Mouse (Mus musculus) right cerebral cortex, postnatal 14 days (tissue): Measurements from ENCODE around the gene Grsf1.

Experiments used
- DNase-seq: peaks from one replicate; pipeline ENCODE4 v3.0.0; 2022

The Grsf1 gene

DNA sequence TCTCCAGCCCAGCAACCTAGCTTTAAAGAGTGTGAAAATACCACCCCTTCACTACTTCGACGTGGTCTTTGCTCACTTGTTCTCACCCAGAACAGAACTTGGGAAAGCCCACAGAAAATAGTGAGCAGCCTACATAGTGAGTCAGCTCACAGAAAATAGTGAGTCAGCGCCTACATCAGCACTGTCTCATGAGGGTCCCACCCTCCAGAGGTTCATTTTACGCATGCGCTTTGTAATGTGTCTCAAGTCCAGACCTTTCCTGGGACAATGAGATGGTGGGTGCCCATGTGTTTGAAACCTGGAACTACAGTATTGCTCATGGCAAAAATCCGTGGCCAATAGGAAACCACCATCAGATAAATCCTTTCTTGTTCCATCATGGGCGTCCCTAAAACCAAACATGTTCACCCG, 12.0 kb upstream of the Grsf1 start:
- DNase-seq: no peak

DNA sequence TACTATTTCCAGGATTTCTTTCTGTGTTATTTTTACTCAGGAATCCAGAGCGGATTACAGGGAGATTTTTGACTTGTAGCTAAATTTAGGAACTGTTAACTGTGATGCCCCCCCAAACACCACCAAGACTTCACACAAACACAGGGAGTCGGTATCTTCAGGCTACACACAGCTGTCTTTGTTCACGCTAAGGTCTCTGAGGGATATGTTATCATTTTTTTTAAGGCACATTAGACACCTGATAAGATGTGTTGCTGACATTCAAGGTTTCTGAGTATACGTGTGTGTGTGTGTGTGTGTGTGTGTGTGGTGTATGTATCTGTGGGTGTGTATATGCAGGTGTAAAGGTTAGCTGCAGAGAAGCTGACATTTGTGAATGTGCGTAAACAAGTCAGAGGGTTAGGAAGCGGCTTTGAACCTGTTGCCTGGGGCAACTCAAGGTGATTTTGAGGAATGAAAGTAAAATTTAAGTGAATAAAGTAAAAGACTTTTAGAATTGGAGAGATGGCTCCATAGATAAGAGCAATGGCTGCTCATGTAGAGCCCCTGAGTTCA, 9.9 kb upstream of the Grsf1 start:
- DNase-seq: no peak

DNA sequence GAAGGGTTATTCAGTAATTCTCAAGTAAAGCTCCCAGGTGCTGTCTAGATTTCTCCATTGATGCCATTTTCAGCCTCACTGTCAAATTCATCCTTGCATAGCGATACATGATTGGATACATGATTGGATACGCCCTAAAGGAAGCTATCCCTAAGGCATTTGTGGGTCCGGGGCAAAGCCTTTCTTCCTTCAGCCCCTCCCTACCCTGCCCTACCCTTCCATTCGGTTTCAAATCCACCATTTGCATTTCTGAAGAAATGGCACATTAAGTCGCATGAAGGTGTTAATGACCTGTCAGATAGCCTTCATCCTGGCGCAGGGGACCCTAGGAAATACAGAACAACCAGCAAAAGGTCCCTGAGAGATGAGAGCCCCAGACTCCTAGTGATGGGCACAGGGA, 9.3 kb upstream of the Grsf1 start:
- DNase-seq: no peak

DNA sequence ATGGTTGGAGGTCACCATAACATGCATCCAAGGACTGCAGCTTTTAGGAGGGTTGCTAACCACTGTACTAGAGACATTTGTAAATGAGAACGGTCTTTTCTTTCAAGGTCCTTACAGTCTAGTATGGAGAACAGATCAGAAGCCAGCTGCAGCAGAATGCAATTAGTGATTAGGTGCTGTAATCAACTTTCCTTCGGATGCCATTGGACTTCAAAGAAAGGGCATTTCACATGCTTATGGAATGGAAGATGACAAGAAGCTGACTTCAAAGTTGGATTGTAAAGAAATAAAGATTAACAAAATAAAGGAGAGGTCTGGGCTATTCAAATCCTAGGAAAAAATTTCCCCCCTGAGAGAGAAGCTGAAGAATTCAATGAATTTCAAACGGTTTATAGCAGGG, 8.3 kb upstream of the Grsf1 start:
- DNase-seq: no peak

DNA sequence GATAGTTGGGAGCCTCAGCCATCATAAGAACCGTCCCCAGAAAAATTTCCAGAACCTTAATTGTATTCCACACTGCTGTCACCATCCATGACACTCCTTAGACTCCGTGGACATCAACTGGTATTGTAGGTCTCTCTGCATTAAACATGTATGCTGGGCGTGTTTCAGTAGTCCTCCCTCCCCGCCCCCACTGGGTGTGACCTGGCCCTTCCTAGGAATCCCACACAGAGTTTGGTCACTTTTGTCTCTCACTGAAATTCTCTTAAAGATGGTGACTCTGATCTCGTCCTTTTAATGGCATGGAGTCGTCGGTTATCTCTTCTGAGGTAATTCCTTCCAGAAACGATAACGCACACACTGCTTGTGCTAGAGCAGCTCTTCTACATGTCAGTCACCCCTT, 7.7 kb upstream of the Grsf1 start:
- DNase-seq: no peak

DNA sequence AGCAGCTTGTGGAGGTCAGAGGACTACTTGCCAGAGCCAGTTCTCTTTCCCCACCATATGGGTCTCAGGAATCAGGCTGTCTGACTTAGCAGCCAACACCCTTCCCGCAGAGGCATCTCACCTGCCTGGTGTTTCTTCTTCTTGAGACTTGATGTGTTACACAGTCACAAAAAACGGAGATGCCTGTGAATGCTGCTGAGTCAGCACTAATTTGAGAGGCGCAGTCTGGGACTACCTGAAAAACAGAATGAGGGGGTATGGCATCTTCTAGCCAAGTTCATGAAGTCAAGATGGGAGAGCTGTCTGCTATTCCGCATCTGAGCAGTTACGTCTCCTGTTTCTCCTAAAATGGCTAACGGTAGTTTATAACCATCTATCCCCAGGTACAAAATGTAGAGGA, 4.6 kb upstream of the Grsf1 start:
- DNase-seq: no peak

DNA sequence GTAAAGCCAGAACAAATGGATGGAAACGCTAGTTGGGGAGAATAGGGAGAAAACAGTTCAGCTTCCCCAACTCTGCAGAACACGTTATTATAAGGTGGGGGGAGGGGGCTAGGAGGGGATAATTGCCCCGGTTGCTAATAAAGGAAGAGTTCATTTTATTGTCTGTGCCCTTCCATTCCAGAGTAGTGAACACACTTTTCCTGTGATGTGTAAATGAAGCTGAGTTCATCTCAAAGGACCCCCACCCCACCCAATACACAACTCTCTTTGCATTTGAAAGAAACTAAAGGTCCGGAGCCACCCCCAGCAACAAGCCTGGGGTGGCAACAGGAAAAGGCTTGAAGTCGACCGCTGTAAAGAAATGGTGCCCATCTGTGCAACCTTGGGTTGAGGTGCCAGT, 3.4 kb upstream of the Grsf1 start:
- no peak for DNase-seq

DNA sequence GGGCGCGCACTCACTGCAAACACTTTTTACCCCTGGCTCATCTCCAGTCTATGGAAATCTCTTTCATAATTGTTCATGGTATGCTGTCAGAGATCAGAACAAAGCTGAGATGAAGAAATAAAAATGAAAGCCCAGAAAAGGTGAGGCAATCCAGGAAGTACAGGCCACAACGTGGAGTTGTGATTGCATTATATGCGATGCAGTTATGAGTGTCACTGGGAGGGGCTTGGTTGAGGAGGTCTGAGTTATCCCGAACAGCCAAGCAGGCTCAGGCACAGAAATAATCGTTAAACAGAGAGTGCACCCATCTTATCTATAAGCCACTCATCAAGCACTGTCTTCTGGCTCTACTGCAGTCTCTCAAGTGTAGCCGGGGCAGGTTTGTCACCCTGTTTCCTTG, 3.0 kb upstream of the Grsf1 start:
- DNase-seq: no peak

DNA sequence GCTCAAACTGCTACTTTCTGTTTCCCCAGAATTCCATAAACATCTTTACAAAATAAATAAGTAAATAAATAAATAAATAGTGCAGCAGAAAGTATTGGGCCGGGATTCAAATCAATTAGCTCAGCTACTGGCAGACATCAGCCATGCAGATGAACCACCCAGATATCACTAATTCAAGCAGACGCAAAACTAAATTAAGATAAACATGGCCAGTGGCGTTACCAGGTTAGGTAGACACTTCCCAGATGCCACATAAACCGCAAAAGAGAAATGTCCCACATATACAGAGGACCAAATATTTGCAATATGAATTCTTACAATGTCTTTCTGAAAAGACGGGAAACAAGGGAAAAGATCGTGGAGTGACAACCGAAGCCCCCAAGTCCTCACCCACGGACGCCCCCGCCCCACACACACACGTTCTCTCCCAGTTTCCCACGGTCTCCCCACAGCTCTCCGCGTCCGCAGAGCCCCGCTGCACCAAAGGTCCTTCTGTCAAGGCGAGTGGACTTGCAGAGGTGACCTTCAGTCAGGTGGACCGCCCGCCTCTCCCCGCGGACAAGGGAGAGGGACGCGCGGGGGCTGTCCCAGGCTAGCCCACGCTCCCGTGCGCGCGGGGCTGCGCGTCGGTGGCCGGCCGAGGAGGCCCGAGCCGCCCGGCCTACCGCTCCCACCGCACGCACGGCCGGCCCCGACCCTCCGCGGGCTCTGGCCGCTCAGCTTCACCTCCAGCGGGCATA, 1.1 kb downstream of the Grsf1 start:
- DNase-seq: no peak

DNA sequence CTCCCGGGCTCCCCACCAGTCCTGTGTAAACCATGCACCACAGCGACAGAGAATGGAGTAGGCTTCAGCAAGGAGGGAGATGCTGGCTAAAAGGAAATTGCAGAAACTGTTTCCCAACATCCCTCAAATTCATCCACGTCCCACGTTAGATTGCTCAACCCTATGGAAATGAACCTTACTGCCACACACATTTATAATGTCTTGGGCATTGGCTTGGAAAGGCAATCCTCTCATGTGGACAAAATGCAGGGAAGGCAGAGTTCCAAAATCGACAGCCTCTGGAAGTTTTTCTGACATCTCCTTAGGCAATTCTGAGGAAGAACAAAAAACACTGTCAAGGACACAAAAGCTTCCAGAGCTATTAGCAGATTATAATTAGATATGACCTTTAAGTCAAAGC, 12.1 kb downstream of the Grsf1 start:
- no peak for DNase-seq

DNA sequence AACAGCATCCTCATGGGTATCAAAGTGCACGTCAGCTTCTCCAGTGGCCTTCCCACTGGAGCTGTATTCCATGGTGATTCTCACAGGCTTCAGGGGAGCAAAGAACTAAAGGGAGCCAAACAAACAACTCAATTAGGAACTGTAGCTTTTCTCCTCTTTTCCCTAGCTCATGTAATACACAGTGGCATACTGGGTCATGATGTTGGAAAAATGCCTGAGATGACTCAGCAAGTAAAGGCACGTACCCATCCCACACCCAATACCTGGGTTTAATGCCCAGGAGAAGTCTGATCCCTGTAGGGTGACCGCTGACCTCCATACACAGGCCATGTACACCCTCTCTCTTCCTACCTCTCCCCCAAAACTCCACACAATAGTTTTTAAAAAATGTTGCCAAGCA, 12.8 kb downstream of the Grsf1 start:
- no peak for DNase-seq

DNA sequence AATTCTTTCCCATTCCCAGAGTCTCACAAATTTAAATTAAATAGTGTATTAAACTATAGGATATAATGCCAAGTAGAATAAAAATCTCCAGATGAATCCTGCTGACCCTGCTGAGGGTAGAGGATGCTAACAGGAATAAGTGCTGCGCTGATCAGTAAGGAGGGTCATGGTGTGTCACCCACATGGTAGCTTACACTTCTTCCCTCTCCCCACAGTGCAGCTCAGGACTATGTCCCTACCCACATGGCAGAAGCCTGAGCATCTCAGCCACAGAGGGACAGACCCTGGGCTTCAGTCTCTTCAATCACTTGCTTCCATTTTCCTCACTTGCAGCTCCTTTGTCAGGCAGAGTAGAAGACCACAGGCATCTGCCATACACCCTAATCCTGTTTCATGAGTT, 18.1 kb downstream of the Grsf1 start:
- DNase-seq: no peak

DNA sequence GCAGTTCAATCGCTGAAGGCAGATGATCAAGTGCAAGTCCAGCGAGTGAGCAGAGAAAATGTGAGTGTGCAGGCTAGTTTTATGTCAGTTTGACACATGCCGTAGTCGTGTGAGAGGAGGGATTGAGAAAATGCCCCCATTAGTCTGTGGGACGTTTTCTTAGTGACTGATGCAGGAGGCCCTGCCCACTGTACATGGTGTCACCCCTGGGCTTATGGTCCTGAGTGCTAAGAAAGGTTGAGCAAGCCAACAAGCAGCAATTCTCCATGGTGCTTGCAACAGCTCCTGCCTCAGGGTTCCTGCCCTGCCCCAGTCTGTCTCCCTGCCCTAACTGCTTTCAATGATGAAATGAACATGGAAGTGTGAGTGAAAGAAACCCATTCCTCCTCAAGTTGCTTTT, 23.4 kb downstream of the Grsf1 start:
- DNase-seq: no peak

DNA sequence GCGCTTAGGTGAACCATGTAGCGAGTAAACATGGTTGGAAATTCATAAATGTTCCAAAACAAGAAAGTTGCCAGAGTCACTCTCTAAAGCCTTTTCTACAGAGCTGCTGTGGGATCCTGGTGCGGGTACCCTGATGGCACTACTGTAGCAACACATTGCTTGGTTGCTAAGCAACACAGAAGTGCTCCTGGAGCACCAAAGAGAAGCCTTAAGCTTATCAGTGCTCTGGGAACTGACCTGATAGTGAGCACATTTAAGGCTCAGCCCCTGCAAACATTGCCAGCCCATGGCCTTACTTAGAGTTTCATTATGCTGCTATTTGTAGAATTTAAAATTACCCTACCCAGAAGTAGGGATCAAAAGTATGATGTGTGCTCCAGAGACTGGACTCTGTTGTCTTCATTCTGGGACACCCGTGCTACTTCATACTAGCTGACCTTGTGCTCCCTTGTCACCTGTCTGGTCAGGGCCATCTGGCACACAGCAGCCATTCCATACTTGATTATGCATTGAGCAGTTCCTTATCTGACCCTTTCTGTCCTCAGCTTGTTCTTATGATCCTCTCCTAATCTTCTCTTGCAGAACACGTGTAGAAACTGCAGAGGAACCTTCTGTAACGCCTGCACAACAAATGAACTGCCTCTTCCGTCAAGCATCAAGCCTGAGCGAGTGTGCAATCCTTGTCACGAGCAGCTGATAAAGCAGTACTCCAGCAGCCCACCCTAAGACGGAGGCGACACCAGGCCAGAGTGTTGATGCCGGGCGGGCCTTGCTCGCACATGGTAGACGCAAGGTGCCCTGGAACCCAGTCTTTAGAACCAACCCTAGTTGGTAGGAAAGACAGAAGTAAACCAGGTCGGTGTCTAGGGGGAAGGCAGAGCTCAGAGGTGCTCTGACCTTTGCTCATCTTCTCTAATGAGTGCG, 26.5 kb downstream of the Grsf1 start:
- DNase-seq: no peak

DNA sequence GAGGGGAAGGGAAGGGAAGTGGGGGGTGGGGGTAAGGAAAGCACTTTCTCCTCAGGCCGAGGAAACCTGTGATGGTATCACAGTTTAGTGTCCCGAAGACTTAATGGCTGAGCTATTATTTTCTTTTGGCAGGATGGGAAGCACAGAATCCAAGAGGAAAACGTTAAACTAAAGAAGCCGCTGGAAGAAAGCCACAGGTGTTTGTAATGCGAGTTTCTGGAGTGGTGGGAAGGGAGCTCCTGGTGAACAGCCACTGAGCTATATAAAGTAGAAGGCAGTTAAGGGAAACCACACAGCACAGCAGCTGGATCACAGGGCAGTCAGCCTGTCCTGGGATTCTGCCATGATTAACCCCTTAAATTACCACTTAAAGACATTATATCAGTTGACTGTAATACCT, 30.6 kb downstream of the Grsf1 start:
- no peak for DNase-seq

DNA sequence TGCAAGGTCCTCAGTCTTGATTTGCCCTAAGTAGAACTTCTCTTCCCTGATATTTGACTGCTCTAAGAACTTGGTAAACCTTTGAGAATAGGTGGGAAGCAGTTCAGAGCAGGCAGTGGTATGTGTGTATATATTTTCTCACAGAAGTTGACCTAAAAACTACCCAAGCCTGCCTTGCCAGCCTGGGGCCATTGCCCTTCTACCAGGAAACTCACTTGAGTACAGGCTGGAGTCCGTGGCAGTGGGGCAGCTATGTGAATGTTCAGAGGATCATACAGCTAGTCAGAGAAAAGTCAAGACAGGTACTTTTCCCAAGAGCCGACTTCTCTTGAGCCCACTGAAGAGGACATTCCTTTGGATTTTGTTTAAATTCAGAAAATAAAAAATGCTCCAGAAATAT, 31.1 kb downstream of the Grsf1 start:
- DNase-seq: no peak

DNA sequence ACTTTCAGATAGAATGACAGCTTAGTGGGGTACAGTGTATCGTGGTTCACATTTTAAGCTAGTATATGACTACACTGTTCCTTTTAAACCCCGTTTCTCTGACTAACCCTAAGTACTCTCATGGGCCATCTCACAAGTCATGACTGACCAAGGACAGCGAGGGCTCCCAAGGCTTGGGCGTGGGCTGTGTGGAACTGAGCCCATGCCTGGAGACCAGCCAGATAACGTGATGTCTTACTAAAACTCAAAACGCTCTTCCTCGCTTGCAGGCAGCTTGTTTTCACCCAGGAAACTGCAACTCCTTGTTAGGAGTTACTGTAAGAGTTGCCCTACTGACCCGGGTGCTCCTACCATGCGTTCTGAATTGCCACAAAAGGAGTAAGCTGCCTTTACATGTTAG, 32.5 kb downstream of the Grsf1 start:
- DNase-seq: no peak

DNA sequence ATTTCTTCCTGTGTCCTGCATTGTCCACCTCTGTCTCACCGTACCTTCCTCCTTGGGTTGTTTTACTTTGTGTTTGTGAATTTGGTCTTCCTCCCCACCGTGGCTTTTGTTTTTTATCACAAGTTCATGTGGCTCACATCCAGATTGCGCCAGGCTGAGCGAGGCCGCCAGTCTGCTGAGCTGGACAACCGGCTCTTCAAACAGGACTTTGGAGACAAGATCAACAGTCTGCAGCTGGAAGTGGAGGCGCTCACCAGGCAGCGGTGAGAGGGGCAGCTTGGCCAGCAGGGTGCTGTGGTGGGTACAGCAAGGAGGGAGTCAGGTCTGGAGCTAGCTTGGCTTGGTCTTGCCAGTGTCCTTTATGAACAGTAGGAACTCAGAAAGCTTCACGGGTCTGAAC, 33.2 kb downstream of the Grsf1 start:
- DNase-seq: no peak

DNA sequence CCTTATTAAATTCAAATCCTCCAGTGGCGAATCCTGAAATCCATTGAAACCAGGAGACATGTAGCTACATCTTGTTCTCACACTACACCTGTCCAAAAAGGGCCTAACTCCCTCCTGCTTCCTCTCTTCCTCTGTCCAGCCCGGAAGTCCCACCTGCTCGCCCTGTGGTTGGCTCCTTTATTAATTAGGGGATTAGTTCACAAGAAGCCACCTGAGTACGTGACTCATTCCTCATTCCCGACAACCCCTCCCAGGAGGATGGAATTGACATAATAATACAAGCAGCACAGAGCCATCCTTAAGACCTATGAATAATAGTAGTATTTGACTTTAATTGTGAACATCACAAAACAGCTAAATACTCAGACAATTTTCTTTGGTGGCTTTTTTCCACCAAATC, 41.9 kb downstream of the Grsf1 start:
- no peak for DNase-seq

DNA sequence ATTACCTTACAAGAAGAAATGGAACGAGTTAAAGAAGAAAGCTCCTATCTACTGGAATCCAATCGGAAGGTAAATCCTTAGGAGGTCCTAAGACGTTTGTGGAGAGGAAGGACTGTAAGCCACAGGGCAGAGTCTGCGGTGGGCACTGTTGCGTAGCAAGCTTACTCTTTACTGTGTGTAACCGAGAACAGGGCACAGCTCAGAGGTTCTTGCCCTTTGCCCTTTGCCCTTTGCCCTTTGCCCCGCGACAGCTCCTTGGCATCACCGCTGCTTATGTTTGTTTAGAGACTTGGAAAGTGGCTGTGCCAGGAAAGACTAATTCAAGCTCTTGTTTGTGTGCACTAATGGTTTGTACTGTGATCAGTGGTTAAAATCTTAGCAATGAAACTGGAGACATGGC, 43.5 kb downstream of the Grsf1 start:
- no peak for DNase-seq

DNA sequence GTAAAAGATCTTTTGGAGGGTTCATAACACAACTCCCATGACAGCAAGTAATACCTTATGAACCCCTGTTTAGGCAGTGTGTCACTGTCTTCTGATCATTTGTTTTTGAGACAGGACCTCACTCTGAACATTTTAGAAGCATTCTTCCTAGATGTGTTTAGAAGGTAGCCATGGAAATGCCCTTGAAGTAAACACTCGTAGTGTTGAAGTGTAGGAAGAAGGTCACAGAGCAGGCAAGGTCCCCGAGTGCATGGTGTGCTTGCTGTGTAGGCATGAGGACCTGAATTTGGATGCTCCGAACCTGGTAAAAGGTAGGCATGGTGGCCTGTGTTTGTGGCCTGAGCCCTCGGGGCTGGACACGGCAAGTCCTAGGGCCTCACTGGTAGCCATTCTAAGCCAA, 44.4 kb downstream of the Grsf1 start:
- no peak for DNase-seq

DNA sequence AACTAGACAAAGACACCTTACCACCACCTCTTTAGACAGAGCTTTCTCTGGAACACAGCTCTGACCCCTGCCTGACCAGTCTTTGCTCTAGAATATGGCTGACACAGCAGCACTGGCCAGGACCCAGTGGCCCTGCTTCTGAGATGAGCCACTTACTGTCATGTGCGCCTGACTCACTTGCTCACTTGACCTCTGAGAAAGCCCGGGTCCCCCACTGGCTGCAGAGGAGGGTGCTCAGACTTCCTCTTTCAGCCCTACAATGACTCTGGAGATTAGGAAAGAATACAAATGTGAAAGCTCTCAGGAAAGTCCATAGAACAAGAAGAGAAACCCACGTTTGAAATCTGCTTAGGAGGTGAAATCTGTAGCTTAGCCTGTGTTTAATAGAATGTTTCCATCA, 45.1 kb downstream of the Grsf1 start:
- no peak for DNase-seq

DNA sequence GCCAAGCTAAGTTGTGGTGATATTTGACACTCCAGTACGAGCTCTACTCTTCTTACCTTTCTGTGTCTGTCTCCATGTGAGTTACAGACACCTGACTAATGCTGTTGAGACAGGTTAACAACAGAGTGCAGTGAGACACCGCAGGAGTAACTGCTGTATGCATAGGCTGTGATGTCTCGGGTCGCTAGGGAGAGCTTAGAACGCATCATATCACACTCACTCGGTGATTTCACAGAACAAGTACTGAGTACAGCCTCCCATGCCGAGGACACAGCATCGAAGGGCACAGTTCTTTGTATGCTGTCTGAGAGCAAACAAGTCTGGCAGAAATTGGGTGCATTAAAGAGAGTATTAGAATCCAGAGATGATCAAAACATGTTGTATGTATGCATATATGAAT, 46.0 kb downstream of the Grsf1 start:
- no peak for DNase-seq

DNA sequence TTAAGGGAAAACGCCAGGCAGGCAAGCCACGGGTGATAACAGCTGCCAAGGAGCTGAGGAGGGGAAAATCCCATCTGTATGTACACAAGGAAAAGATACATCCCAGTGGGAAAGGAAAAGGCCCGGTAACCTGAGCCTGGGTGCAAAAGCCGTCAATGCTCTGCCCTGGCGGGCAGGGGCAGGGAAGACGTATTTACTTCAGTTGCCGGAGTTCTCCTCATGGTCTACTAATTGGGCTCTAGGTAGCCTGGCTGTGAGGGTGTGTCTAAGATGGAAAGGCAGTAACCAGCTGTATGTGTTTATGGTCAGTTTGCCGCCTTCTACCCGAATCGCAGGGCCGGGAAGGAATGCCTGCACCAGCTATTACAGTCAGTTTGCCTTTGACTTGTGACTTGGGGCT, 46.8 kb downstream of the Grsf1 start:
- DNase-seq: no peak
